Comparison of ENCODE assay signal across 22 mouse cellular contexts in the genomic region with DNA sequence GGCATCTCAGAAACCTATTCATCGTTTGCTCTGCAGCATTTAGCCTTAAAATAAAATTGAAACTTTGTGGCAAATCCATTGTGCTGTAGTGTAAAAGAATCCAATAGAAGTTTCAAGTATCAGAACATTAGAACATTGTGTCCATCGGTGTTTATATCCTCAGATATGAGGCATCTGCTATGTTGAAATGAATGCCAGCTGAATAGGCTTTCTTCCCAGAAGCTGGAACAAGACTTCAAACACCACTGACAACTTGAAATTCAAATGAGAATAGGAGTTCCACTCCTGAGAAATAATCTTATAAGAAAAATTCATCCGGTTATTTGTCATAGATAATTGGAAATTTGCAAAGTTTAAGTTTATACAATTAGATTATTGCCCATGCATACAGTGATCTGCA.
"Had no signal": no experiment of that assay in that cellular context is flagged by ENCODE, and none has a peak within 500 bp of the region (broad histone marks: within the 10 kb centered on the region; RNA-seq: fewer than 3 reads in every experiment).

No protein-coding gene starts in this region.

- H3K9ac ChIP-seq: limb, embryonic 12.5 days; limb, embryonic 15.5 days; liver, embryonic 14.5 days; liver, postnatal 0 days; lung, embryonic 14.5 days; midbrain, embryonic 13.5 days; neural tube, embryonic 13.5 days had no signal

- H3K27me3 ChIP-seq: limb, embryonic 12.5 days; limb, embryonic 15.5 days; megakaryocyte, embryonic 14.5 days; midbrain, embryonic 13.5 days; neural tube, embryonic 13.5 days had no signal

- H3K9me3 ChIP-seq: limb, embryonic 12.5 days; limb, embryonic 15.5 days; megakaryocyte, embryonic 14.5 days; midbrain, embryonic 10.5 days; midbrain, embryonic 13.5 days; neural tube, embryonic 13.5 days had no signal

- H3K4me1 ChIP-seq: limb, embryonic 12.5 days; limb, embryonic 15.5 days; megakaryocyte, embryonic 14.5 days had no signal

- H3K36me3 ChIP-seq: limb, embryonic 12.5 days; limb, embryonic 15.5 days; midbrain, embryonic 10.5 days; midbrain, embryonic 13.5 days; neural tube, embryonic 13.5 days had no signal

- ATAC-seq: intestine, embryonic 16.5 days; liver, postnatal 0 days; lung, postnatal 0 days; midbrain, embryonic 13.5 days; midbrain, embryonic 16.5 days had no signal

- H3K4me3 ChIP-seq: limb, embryonic 12.5 days; limb, embryonic 15.5 days; megakaryocyte, embryonic 14.5 days; midbrain, embryonic 10.5 days; midbrain, embryonic 13.5 days; myocyte; neural tube, embryonic 13.5 days had no signal

- H3K27ac ChIP-seq: limb, embryonic 12.5 days; limb, embryonic 15.5 days; liver, embryonic 14.5 days; midbrain, embryonic 10.5 days; midbrain, embryonic 13.5 days; neural tube, embryonic 13.5 days had no signal

- DNase-seq: kidney, adult 18-20 months; kidney, adult 9 months; kidney, postnatal 14 days; kidney, postnatal 4 days; left cerebral cortex, postnatal 4 days; liver, postnatal 0 days; lung, embryonic 14.5 days; thymus, adult 2 months; thymus, postnatal 14 days; thymus, postnatal 4 days had no signal

- H3K4me2 ChIP-seq: limb, embryonic 12.5 days; limb, embryonic 15.5 days; liver, embryonic 11.5 days; lung, embryonic 14.5 days; midbrain, embryonic 13.5 days; neural tube, embryonic 13.5 days had no signal
